Mouse (Mus musculus): ENCODE results near the gene Srek1ip1.

Gene Srek1ip1

DNA sequence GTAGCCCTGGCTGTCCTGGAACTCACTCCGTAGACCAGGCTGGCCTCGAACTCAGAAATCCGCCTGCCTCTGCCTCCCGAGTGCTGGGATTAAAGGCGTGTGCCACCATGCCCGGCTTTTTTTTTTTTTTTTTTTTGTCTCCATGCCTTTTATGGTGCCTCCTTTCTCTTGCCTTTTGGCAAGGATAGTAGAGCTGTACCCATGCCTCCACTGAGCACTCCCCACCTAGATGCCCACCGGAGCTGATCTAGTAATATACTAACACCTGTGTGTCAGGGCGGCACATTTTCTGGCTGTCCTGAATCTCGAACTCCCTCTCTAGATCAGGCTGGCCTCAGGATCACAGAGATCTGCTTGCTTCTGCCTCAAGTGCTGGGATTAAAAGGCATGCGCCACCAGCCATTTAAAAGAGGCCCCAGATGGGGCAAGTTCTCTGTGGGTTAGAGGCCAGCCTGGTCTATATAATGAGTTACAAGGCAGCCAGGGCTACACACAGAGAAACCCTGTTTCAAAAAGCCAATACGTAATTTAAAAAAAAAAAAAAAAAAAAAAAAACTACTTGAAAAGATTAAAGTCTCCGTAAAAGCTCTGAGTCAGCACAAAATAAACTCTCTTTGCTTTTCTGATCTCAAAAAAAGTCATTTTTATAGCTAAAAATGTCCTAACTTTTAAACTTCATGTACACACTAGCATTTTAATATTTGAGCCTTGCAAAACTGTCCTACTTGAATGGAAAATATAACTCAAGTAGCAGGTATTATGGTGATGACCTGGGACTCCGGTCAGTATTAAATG lies 51.2 kb downstream of the Srek1ip1 start:
- DNase-seq = no peak

DNA sequence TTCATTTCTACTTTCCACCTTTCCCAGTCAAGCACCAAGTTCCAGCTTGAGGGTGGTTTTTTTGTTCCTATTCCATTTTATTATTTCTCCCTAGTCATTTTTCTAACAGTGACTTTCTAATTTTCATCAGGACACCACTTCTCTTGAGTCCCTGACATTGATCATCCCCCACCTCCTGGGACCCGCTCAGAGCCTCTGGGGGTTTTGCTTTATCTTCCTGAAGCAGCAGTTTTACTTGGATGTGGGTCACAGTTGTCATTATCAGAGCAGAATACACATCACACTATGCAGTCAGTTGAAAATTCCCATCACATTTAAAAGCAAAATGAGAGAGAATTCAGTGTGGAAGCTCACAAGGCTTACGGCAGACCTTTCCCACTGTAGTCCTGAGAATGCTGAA lies 61.4 kb downstream of the Srek1ip1 start:
- no peak for DNase-seq

DNA sequence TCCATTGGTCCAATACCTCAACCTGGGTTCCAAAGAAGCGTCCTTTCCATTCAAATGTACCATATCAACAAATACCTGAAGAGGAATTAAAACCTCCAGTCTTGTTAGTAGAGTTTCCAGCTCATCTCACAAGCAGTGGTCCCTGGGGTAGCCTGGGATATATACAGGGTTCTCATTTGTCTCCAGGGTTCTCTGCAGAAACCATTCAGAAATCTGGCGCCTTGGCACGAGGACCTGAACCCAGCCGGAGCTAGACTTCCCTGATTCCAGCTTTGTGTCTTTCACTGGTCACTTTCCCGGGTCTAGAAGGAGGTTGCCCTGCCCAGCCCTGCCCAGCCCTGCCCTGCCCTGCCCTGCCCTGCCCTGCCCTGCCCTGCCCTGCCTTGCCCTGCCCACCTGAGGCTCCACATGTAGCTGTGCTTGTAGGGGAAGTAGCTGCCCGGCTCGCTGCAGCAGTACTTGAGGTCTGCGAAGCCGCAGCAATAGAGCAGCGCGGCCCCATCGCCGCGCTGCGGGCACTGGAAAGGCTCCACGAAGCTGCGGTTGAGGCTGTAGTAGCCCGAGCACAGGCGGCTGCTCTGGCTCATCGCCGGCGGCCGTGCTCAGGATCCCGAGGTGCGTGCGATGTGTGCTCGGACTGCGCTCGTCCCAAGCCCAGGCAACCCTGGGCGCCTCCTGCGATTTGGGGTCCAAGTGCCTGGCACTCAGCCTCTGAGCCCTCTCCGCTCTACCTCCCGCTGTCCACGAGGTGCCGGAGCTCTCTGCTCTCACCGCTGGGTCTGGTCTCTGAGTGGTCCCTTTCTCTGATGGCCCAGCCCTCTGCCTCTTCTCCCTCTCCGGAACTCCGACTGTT lies 71.1 kb downstream of the Srek1ip1 start, which contains the start of gene Shisal2b:
Gene Shisal2b (minus strand): TSS at position 767 of the 853 bp plus-strand sequence.
- DNase-seq = peak; percentile 41

DNA sequence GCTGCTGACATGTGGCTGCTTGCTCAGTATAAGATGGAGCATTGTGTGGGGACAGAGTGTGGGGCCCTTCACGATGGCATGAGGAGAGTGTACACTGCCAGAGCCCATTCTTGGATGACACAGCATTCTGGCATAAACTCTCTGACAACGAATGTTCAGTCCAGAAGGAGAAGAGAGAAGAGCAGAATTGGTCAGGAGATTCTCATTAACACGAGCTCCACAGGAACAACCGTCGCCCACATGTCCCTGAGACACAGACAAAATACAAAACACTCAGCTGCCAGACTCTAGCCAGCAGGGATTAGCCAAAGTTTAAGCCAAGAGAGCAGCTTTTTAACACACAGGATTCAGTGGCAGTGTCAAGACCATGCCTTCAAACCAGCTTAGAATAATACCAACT lies 74.4 kb downstream of the Srek1ip1 start:
- no peak for DNase-seq

DNA sequence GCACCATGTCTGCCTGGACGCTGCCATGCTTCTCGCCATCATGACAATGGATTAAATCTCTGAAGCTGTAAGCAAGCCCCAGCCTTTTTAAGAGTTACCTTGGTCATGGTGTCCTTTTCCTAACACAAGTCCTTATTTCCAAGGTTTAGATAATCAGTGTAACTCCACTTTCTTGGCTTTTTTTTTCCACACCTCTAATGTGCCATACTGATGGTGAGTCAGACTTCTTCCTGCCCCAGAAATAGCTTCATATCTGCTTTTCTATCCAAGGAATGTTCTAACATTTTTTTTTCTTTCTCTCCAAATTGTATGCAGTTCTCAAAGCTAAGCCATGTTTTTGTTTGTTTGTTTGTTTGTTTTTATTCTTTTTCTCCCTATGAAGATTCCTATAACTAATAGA lies 77.6 kb downstream of the Srek1ip1 start:
- DNase-seq = no peak

DNA sequence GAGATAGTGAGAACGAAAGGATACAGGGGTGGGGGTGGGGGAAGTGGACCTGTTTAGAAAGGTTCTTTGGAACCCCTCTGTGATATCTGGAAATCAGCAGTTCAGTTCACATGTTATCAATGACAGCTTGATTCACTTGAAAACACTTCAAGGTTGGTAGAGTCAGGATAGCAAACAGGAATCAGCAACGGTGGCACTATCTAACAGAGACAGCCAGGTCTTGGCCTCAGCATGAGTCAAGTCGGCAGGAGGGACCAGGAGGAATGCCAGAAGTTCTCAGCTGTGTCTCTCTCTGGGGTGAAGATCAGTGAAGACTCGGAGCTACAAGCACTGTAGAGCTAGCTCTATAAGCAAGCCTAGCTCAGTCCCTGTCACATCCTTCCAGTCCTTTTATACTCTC lies 86.2 kb downstream of the Srek1ip1 start:
- no peak for DNase-seq

DNA sequence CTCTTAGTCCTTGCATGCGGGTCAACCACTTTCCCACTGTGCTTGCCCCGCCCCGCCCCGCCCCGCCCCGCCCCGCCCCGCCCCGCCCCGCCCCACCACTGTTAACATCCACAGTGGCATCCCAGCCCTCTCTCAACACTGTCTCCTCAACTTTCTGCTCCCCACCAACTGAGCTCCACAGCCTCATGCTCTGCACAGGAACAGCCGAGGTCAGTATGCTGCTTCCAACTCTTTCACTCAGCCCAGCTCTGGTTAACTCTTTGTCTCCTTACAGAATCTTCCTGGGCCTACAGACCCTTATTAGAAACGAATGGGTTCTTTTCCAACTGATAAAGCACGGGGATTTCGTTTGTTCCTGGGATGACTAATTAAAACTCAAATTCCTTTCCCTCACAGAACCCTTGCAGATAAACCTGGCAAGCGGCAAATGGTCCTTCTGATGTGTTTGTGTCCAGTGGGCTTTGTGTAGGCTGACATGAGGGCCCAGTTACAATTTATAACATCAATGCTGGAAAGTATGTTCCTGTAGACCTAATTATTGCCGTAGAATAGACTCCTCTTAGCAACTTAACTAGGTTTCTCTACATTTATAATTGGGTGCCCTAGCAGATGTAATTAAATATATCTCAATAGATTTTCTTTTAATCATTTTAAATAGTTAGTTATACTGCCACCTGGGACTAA lies 91.4 kb downstream of the Srek1ip1 start:
- DNase-seq = no peak

DNA sequence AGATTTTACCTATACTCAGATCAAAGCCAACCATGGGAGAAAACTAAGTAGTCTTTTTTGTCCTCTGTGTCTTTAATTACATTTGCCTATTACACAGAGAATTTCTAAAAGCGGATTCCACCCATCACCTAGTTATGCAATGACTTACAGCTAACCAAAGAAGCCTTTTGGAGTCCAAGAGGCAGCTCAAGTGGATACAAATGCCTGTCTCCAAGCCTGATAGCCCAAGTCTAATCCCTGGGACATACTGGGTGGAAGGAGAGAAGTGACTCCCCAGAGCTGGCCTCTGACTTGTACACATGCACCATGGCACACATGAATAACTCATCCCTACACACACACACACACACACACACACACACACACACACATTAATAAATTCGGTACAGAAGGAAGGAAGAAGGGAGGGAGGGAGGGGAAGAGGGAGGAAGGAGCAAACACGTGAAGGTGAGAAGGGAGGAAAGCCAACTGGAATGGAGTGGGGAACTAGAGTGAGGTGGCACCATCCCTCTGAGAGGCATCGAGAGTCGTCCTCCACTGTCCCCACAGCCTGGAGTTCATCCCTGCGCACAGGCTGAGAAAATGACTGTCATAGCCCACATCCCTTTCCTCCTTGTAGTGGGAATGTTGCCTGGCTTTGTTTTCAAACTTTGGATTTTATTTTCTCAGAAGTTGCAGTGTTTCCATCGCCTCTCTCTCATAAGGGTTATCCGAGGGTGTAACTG lies 94.2 kb downstream of the Srek1ip1 start:
- DNase-seq = no peak

Measured in kidney, postnatal 10 days (tissue).